Mouse (Mus musculus) intestine, embryonic 15.5 days (tissue): Measurements from ENCODE around the gene Dscaml1. TPM values are rescaled to one million over a fixed set of nuclear protein-coding genes. Genes with fewer than 3 reads are reported as not detected.

Experiments
- ATAC-seq: fragments of 200-750 bp; cut with Nextera tagmentation; 2 replicates; pipeline ENCODE4 v1.8.0; 2017; ENCODE audit warnings: moderate TSS enrichment, moderate library complexity
- H3K27ac ChIP-seq: fragments of 300-500 bp; sonication (generic); 2 replicates; pipeline ENCODE4 v1.5.1; 2015; ENCODE audit warnings: mild to moderate bottlenecking, inconsistent platforms
- H3K27me3 ChIP-seq: fragments of 300-500 bp; sonication (generic); replicated peaks from 2 replicates; pipeline ENCODE4 v1.6.1; 2015; ENCODE audit warnings: inconsistent platforms
- H3K36me3 ChIP-seq: fragments of 300-500 bp; sonication (generic); 2 replicates; pipeline ENCODE4 v1.6.1; 2015; ENCODE audit warnings: inconsistent platforms
- H3K4me1 ChIP-seq: fragments of 300-500 bp; sonication (generic); replicated peaks from 2 replicates; pipeline ENCODE4 v1.6.1; 2015; ENCODE audit warnings: inconsistent platforms
- H3K4me2 ChIP-seq: fragments of 300-500 bp; sonication (generic); replicated peaks from 2 replicates; pipeline ENCODE4 v1.6.1; 2015; ENCODE audit warnings: mild to moderate bottlenecking, inconsistent platforms
- H3K4me3 ChIP-seq: fragments of 300-500 bp; sonication (generic); replicated peaks from 2 replicates; pipeline ENCODE4 v1.5.1; 2015; ENCODE audit warnings: inconsistent platforms
- H3K9ac ChIP-seq: fragments of 300-500 bp; sonication (generic); 2 replicates; pipeline ENCODE4 v1.6.1; 2015; ENCODE audit warnings: inconsistent platforms
- H3K9me3 ChIP-seq: fragments of 300-500 bp; sonication (generic); 2 replicates; pipeline ENCODE4 v1.6.1; 2016; ENCODE audit warnings: inconsistent platforms
- WGBS: fragments of 180-500 bp; shearing (Covaris S2); methylation state at CpG from one replicate; pipeline ENCODE4 v1.1.7; 2015; 5-methylcytosine and 5-hydroxymethylcytosine counted together
- polyA plus RNA-seq: library from polyadenylated mRNA; unstranded; fragments of >200 nt; fragmentation: Nextera tagmentation; extraction: Ambion mirVana; gene quantifications from 2 replicates; pipeline ENCODE4 v1.2.1, GENCODE M21; 2015

The Dscaml1 gene
- polyA plus RNA-seq, 1 experiment from 2014 or later, result 0.44 TPM

DNA sequence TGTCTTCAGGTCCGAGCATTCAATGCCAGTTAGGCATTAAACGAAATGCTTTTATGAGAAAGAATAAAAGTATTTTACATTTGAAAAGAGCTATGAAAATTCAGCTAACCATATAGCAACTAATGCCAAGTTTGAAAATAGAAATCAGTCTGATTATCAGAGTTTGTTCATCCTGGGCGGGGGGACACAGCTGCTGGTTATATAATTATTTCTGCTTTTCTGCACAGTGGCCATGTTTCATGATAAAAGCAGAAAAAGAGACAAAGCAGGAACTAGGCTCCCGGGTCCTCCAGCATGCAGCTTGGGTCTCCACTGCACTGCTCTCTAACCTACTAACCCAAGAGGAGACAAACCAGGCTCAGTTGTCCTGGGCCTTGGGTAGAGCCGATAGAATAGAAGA lies 143.9 kb downstream of the Dscaml1 start:
- no peak for ATAC-seq
- no peak overlapping the region for H3K4me2 ChIP-seq
- H3K9ac ChIP-seq, result no peak overlapping the region
- H3K9me3 ChIP-seq, result no peaks in the 10 kb centered on the region
- no peaks in the 10 kb centered on the region for H3K36me3 ChIP-seq
- WGBS, result 74% methylated on average over 5 of the region's 5 CpGs
- no peak overlapping the region for H3K27ac ChIP-seq
- H3K4me1 ChIP-seq, result no peaks in the 10 kb centered on the region
- no peaks in the 10 kb centered on the region for H3K27me3 ChIP-seq
- H3K4me3 ChIP-seq, result no peak overlapping the region

DNA sequence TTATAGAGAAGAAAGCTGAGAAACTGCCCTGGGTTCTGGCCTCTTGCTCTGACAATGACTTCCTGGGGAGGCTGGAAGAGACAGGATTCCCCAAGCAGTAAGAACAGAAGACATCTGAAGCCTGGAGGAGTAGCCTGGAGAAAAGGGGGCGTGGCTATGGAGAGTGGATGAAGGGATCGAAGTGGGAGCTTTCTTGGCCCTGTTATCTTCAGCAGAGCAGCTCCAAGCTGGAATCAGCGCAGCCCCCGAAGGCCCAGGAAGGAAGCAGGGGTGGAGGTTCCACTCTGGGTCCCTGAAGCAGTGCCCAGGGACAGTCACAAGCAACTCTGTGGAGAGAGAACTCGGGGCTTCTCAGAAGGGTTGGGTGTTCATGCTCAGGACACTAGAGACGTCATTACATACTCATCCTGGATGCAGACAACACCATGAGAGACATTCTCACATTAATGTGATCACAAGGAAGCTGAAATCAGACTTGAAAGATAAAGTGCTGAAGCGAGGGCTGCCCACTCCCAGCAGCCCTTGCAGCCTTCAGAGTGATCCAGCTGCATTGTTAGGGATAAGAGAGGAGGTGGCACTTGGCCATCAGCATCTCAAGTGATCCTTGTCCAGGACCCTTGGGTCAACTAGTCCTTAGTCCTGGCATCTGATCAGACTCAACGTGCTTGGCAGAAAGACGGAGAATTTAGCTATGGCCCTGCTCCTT lies 146.5 kb downstream of the Dscaml1 start:
- 0 out of 2 replicates have a peak, but pooled peaks have one; percentile 49 for ATAC-seq
- no peak overlapping the region for H3K9ac ChIP-seq

GRCm38 (mm10) chr9:45573493-45573815 lies 147.0 kb downstream of the Dscaml1 start:
- no peak for ATAC-seq
- Histone ChIP-seq H3K27me3 (no peaks in the 10 kb centered on the region), H3K27ac (0 out of 2 replicates have a peak overlapping the region, but pooled peaks have one; percentile 76)

More for the DNA sequence above, 146.5 kb downstream of the Dscaml1 start:
- Histone ChIP-seq H3K4me3 (no peak overlapping the region), H3K27ac (peak overlapping the region; percentile 76; the same call in 1 of the 2 replicates), H3K27me3 (no peaks in the 10 kb centered on the region), H3K4me1 (no peaks in the 10 kb centered on the region), H3K4me2 (no peak overlapping the region), H3K36me3 (no peaks in the 10 kb centered on the region), H3K9me3 (no peaks in the 10 kb centered on the region)
- WGBS, result 33% methylated on average over 9 of the region's 9 CpGs

DNA sequence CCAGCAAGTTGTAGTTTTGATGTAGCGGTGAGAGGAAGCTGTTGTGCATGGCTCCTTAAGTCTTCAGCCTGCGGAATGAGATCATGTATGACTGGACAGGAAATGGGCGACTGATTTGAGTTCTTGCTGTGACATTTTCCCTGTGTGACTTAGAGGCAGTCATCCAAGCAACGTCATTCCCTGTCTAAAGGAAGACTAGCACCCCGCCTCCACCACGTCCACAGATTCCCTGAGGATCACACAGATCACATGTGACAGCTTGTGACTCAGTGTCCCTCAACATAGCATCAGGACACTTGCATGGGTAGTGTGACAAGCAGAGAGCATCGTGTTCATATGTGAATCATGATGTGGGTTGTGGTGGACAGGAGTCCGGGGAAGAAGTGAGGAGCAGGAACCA lies 147.6 kb downstream of the Dscaml1 start:
- Histone ChIP-seq H3K4me3 (no peak overlapping the region), H3K4me1 (no peaks in the 10 kb centered on the region), H3K9ac (no peak overlapping the region), H3K9me3 (no peaks in the 10 kb centered on the region), H3K4me2 (no peak overlapping the region), H3K27me3 (no peaks in the 10 kb centered on the region), H3K27ac (no peak overlapping the region), H3K36me3 (no peaks in the 10 kb centered on the region)
- WGBS, result 79% methylated on average over 8 of the region's 8 CpGs
- no peak for ATAC-seq

More at GRCm38 (mm10) chr9:45573493-45573815, 147.0 kb downstream of the Dscaml1 start:
- no peaks in the 10 kb centered on the region for H3K9me3 ChIP-seq
- H3K4me1 ChIP-seq, result no peaks in the 10 kb centered on the region
- H3K4me3 ChIP-seq, result no peak overlapping the region
- H3K4me2 ChIP-seq, result no peak overlapping the region
- no peak overlapping the region for H3K9ac ChIP-seq
- H3K36me3 ChIP-seq, result no peaks in the 10 kb centered on the region

GRCm38 (mm10) chr9:45580069-45580795 lies 153.8 kb downstream of the Dscaml1 start:
- no peaks in the 10 kb centered on the region for H3K9me3 ChIP-seq
- no peaks in the 10 kb centered on the region for H3K36me3 ChIP-seq
- no peaks in the 10 kb centered on the region for H3K27me3 ChIP-seq
- H3K4me2 ChIP-seq, result no peak overlapping the region
- H3K4me1 ChIP-seq, result no peaks in the 10 kb centered on the region
- no peak overlapping the region for H3K4me3 ChIP-seq
- no peak overlapping the region for H3K27ac ChIP-seq
- no peak overlapping the region for H3K9ac ChIP-seq
- no peak for ATAC-seq
- WGBS, result 65% methylated on average over 16 of the region's 16 CpGs

- ATAC-seq, result no peak
- H3K9ac ChIP-seq, result no peak overlapping the region
- no peaks in the 10 kb centered on the region for H3K27me3 ChIP-seq
- no peak overlapping the region for H3K4me3 ChIP-seq
- no peak overlapping the region for H3K4me2 ChIP-seq
- H3K9me3 ChIP-seq, result no peaks in the 10 kb centered on the region
- H3K36me3 ChIP-seq, result no peaks in the 10 kb centered on the region
- no peak overlapping the region for H3K27ac ChIP-seq
- 62% methylated on average over 9 of the region's 9 CpGs for WGBS
- no peaks in the 10 kb centered on the region for H3K4me1 ChIP-seq
These were observed 160.0 kb downstream of the Dscaml1 start for GRCm38 (mm10) chr9:45586475-45586874.

DNA sequence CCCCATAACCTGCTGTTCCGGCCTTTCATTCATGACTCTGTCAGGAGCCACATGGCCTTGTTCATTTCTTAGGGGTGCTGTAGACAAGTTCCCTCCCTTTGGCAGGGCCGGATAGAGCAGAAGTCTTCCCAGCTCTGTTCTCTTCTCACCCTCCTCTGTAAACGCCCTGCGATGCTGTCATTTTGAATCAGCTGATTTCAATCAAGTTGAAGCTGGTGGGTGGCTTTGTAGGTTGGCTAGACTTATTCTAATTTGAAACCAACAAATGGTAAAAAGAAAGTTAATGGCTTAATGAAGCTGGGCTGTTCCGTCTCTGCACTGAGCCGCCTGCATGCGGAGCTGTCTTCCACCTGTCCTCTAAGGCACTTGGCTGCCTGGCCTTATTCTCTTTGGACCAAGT lies 161.3 kb downstream of the Dscaml1 start:
- Histone ChIP-seq H3K4me2 (no peak overlapping the region), H3K36me3 (no peaks in the 10 kb centered on the region), H3K9ac (no peak overlapping the region), H3K4me3 (no peak overlapping the region), H3K9me3 (no peaks in the 10 kb centered on the region), H3K27me3 (no peaks in the 10 kb centered on the region), H3K4me1 (no peaks in the 10 kb centered on the region), H3K27ac (no peak overlapping the region)
- no peak for ATAC-seq
- 89% methylated on average over 7 of the region's 7 CpGs for WGBS

DNA sequence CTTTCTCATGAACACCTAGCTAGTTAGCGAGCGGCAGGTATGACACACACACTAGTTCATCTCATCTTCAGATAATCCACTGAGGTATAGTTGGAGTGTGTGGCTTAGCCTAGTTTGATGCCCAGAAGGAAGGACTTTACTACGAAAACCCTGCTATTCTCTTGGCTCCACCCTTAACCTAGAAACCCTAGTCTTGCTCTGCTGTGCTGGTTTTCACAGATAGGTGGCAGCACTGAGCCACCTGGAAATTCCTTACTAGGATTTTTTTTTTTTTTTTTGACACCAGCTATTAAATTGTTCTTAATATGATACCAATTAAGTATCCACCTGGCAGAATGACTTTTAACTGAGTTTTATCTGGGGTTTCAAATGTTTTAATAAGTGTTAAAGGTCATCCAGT lies 163.4 kb downstream of the Dscaml1 start:
- WGBS, result 80% methylated on average over 3 of the region's 3 CpGs
- Histone ChIP-seq H3K9ac (no peak overlapping the region), H3K27ac (no peak overlapping the region), H3K4me1 (no peaks in the 10 kb centered on the region), H3K9me3 (no peaks in the 10 kb centered on the region), H3K27me3 (no peaks in the 10 kb centered on the region), H3K36me3 (no peaks in the 10 kb centered on the region), H3K4me3 (no peak overlapping the region), H3K4me2 (no peak overlapping the region)
- ATAC-seq, result no peak

GRCm38 (mm10) chr9:45591061-45591460 lies 164.6 kb downstream of the Dscaml1 start:
- Histone ChIP-seq H3K9ac (no peak overlapping the region), H3K4me2 (no peak overlapping the region), H3K9me3 (no peaks in the 10 kb centered on the region), H3K4me1 (no peaks in the 10 kb centered on the region), H3K4me3 (no peak overlapping the region), H3K27me3 (no peaks in the 10 kb centered on the region), H3K27ac (no peak overlapping the region), H3K36me3 (no peaks in the 10 kb centered on the region)
- no peak for ATAC-seq
- WGBS, result 90% methylated on average over 2 of the region's 2 CpGs

DNA sequence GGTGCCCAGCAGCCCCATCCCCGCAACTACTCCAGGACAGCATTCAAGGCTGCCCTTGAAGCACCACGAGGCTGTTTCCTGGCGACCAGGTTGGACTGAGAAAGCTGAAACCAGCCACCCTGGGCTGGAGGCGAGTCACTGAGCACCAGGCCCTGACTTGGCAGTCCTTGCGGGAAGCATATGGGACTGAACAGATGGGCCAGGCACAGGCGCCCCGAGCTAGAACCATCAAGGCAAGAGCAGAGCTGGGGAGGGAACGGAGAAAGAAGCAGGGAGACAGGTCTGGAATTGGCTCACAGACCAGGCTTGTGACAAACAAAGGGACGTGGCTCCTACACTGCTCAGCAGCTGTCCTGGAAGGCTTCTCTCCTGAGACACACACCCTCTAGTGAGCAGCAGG lies 165.9 kb downstream of the Dscaml1 start:
- Histone ChIP-seq H3K4me2 (no peak overlapping the region), H3K4me1 (no peaks in the 10 kb centered on the region), H3K9me3 (no peaks in the 10 kb centered on the region), H3K36me3 (no peaks in the 10 kb centered on the region), H3K9ac (no peak overlapping the region), H3K27me3 (no peaks in the 10 kb centered on the region), H3K27ac (no peak overlapping the region), H3K4me3 (no peak overlapping the region)
- 85% methylated on average over 9 of the region's 9 CpGs for WGBS
- no peak for ATAC-seq

- no peak overlapping the region for H3K4me2 ChIP-seq
- H3K9ac ChIP-seq, result no peak overlapping the region
- no peaks in the 10 kb centered on the region for H3K36me3 ChIP-seq
- no peaks in the 10 kb centered on the region for H3K27me3 ChIP-seq
- no peak overlapping the region for H3K27ac ChIP-seq
- H3K4me3 ChIP-seq, result no peak overlapping the region
- H3K9me3 ChIP-seq, result no peaks in the 10 kb centered on the region
- no peaks in the 10 kb centered on the region for H3K4me1 ChIP-seq
- ATAC-seq, result no peak
- 77% methylated on average over 5 of the region's 5 CpGs for WGBS
These were observed 171.7 kb downstream of the Dscaml1 start for GRCm38 (mm10) chr9:45598117-45598516.

DNA sequence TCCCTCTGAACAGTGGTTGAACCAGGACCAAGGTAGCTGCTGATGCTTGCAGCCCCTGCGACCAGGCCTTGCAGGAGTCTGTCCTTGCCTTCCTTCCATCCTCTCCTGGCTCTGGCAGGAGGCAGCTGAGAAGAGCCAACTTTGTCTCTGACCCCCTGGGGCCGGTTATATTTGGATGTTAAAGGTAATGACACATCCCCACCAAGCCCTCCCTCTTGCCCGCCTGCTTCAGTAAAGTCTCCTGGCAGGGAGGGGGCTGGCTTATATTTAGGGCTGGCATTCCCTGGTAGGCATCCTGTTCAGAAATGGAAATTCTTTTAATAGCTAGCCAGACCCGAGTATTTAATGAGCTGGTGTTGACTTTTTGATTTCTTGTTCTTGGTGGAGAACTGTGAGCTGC lies 172.9 kb downstream of the Dscaml1 start:
- no peak overlapping the region for H3K4me3 ChIP-seq
- H3K4me1 ChIP-seq, result no peaks in the 10 kb centered on the region
- H3K9ac ChIP-seq, result no peak overlapping the region
- no peak for ATAC-seq
- H3K27me3 ChIP-seq, result no peaks in the 10 kb centered on the region
- WGBS, result 54% methylated on average over 4 of the region's 4 CpGs
- H3K4me2 ChIP-seq, result no peak overlapping the region
- no peaks in the 10 kb centered on the region for H3K36me3 ChIP-seq
- no peaks in the 10 kb centered on the region for H3K9me3 ChIP-seq
- H3K27ac ChIP-seq, result no peak overlapping the region

GRCm38 (mm10) chr9:45607337-45607736 lies 180.9 kb downstream of the Dscaml1 start:
- no peak overlapping the region for H3K9ac ChIP-seq
- no peak overlapping the region for H3K4me2 ChIP-seq
- ATAC-seq, result no peak
- H3K27me3 ChIP-seq, result no peaks in the 10 kb centered on the region
- no peaks in the 10 kb centered on the region for H3K36me3 ChIP-seq
- no peaks in the 10 kb centered on the region for H3K9me3 ChIP-seq
- no peak overlapping the region for H3K4me3 ChIP-seq
- H3K27ac ChIP-seq, result no peak overlapping the region
- no peaks in the 10 kb centered on the region for H3K4me1 ChIP-seq
